Mouse (Mus musculus) erythroblast, embryonic 14.5 days (primary cell): ENCODE data around the gene Olfr827.

Experiments
- GATA1 ChIP-seq: IDR thresholded peaks from 2 replicates; pipeline ENCODE4 v1.6.1; 2012; ENCODE audit warnings: low read length, inconsistent platforms, mixed read lengths
- TAL1 ChIP-seq: IDR thresholded peaks from 3 replicates; pipeline ENCODE4 v1.6.1; 2012; ENCODE audit warnings: low read length, inconsistent platforms, mixed read lengths

DNA sequence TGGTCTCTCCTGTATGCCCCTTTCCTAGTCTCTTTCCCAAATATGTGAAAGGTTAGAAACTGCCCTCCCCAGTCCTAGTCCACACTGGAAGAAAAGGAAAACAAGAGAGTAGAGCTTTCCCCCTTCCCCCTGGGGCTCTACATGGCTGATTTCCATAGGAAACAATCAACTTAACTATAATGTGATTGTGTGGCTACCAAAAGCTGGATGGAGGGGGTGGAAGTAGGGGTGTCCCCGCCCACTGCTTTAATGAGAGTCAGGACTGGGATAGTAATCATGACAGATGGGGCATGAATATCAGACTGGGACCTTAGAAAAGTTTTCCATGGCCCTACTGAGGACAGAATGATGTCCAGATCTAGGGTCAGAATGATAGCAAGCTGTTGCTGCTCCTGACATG, 20.4 kb upstream of the Olfr827 start:
- TF ChIP-seq TAL1 (no peak), GATA1 (no peak)
